Mouse (Mus musculus): ENCODE measurements around the gene Pink1. TPM values are rescaled to one million over a fixed set of nuclear protein-coding genes. Genes with fewer than 3 reads are reported as not detected.

Pink1 gene
- total RNA-seq, 1 experiment, result 13.4 TPM

DNA sequence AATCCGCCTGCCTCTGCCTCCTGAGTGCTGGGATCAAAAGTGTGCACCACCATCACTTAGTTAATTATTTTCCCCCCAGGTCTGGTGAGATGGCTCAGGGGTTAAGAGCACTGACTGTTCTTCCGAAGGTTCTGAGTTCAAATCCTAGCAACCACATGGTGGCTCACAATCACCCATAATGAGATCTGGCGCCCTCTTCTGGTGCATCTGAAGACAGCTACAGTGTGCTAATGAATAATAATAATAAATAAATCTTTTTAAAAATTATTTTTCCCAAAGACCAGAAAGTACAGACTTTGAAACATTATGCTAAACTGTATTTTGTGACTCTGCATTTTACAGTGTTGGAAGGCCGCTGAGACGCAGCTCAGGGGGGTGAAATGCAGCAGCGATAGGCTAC lies 9.5 kb upstream of the Pink1 start:
- Histone ChIP-seq H3K4me3 (ENCODE audit: insufficient read depth in 1 of 2, low read depth in 1 of 2, low read length in 2 of 2, poor library complexity in 1 of 2, severe bottlenecking in 1 of 2) (no peak overlapping the region), H3K4me1 (ENCODE audit: control insufficient read depth in 2 of 2, insufficient read depth in 2 of 2, low read length in 2 of 2, poor library complexity in 1 of 2) (peaks cover 0 to 2% of the 10 kb centered on the region in 2 experiments; a peak in 1 of 4 replicates), H3K9me3 (ENCODE audit: control insufficient read depth, insufficient read depth, low read depth, low read length) (no peaks in the 10 kb centered on the region), H3K36me3 (ENCODE audit: control insufficient read depth, insufficient read depth, low read length, poor library complexity, severe bottlenecking) (no peaks in the 10 kb centered on the region), H3K27ac (ENCODE audit: insufficient read depth, low read depth, low read length, poor library complexity, severe bottlenecking) (no peak overlapping the region), H3K9ac (ENCODE audit: insufficient read depth, low read depth, low read length, poor library complexity, severe bottlenecking) (no peak overlapping the region)
- in situ Hi-C loops (cut with MboI; ENCODE audit: low sequenced_read_pairs in 2 of 2, unreplicated experiment in 2 of 2), result no loop called here
- TF ChIP-seq HCFC1 (IDR thresholded peaks at IDR 0.05; ENCODE audit: borderline replicate concordance, insufficient read depth, low read length) (no peak), CHD2 (IDR thresholded peaks at IDR 0.05; ENCODE audit: low read depth, low read length) (no peak), ZC3H11A (IDR thresholded peaks at IDR 0.05; ENCODE audit: borderline replicate concordance, low read depth, low read length) (no peak), ZNF384 (IDR thresholded peaks at IDR 0.05; ENCODE audit: low read depth, low read length) (no peak), MAFK (IDR thresholded peaks at IDR 0.05; ENCODE audit: insufficient read depth, low read depth, low read length) (no peak)
- DNase-seq (ENCODE audit: low read depth, low spot score), result no peak

DNA sequence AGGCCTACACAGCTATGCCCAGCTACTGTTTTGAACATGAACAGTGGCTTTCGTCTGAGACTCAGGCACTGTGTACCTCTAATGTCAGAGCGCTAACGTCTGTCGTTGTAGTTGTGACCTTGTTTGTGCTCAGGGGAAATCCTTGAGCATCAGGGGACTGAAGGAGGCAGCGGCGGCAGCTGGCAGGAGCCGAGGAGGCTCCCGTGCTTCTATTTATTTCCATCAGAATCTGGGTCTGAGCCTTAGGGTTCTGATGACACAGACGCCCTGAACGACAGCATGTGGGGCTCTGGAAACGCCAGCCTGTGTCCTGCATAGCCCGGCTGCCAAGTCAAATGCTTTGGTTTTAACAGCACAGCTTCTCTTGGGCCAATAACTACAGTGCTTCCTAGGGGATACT lies 8.9 kb upstream of the Pink1 start:
- H3K36me3 ChIP-seq (ENCODE audit: control insufficient read depth, insufficient read depth, low read length, poor library complexity, severe bottlenecking), result no peaks in the 10 kb centered on the region
- H3K27ac ChIP-seq (ENCODE audit: insufficient read depth, low read depth, low read length, poor library complexity, severe bottlenecking), result no peak overlapping the region
- in situ Hi-C loops (cut with MboI; ENCODE audit: low sequenced_read_pairs in 2 of 2, unreplicated experiment in 2 of 2), result no loop called here
- no peak overlapping the region for H3K4me3 ChIP-seq (ENCODE audit: insufficient read depth in 1 of 2, low read depth in 1 of 2, low read length in 2 of 2, poor library complexity in 1 of 2, severe bottlenecking in 1 of 2)
- no peak overlapping the region for H3K9ac ChIP-seq (ENCODE audit: insufficient read depth, low read depth, low read length, poor library complexity, severe bottlenecking)
- no peaks in the 10 kb centered on the region for H3K9me3 ChIP-seq (ENCODE audit: control insufficient read depth, insufficient read depth, low read depth, low read length)
- H3K4me1 ChIP-seq (ENCODE audit: control insufficient read depth in 2 of 2, insufficient read depth in 2 of 2, low read length in 2 of 2, poor library complexity in 1 of 2), result peaks cover 0 to 2% of the 10 kb centered on the region in 2 experiments; a peak in 1 of 4 replicates
- DNase-seq (ENCODE audit: low read depth, low spot score), result no peak
- TF ChIP-seq ZNF384 (IDR thresholded peaks at IDR 0.05; ENCODE audit: low read depth, low read length) (no peak), ZC3H11A (IDR thresholded peaks at IDR 0.05; ENCODE audit: borderline replicate concordance, low read depth, low read length) (no peak), HCFC1 (IDR thresholded peaks at IDR 0.05; ENCODE audit: borderline replicate concordance, insufficient read depth, low read length) (no peak), MAFK (IDR thresholded peaks at IDR 0.05; ENCODE audit: insufficient read depth, low read depth, low read length) (no peak), CHD2 (IDR thresholded peaks at IDR 0.05; ENCODE audit: low read depth, low read length) (no peak)

- DNase-seq (ENCODE audit: low read depth, low spot score), result no peak
- Histone ChIP-seq H3K9me3 (ENCODE audit: control insufficient read depth, insufficient read depth, low read depth, low read length) (0 out of 2 replicates have a peak, but pooled peaks cover 2% of the 10 kb centered on the region), H3K9ac (ENCODE audit: insufficient read depth, low read depth, low read length, poor library complexity, severe bottlenecking) (no peak overlapping the region), H3K36me3 (ENCODE audit: control insufficient read depth, insufficient read depth, low read length, poor library complexity, severe bottlenecking) (no peaks in the 10 kb centered on the region; the same call in 1 of the 2 replicates), H3K4me3 (ENCODE audit: insufficient read depth in 1 of 2, low read depth in 1 of 2, low read length in 2 of 2, poor library complexity in 1 of 2, severe bottlenecking in 1 of 2) (no peak overlapping the region), H3K27ac (ENCODE audit: insufficient read depth, low read depth, low read length, poor library complexity, severe bottlenecking) (no peak overlapping the region), H3K4me1 (ENCODE audit: control insufficient read depth in 2 of 2, insufficient read depth in 2 of 2, low read length in 2 of 2, poor library complexity in 1 of 2) (peaks cover 0 to 2% of the 10 kb centered on the region in 2 experiments; a peak in 1 of 4 replicates)
- in situ Hi-C loops (cut with MboI; ENCODE audit: low sequenced_read_pairs in 2 of 2, unreplicated experiment in 2 of 2), result no loop called here
- no peak for TF ChIP-seq HCFC1 (IDR thresholded peaks at IDR 0.05; ENCODE audit: borderline replicate concordance, insufficient read depth, low read length)
- no peak for TF ChIP-seq ZNF384 (IDR thresholded peaks at IDR 0.05; ENCODE audit: low read depth, low read length)
- TF ChIP-seq ZC3H11A (IDR thresholded peaks at IDR 0.05; ENCODE audit: borderline replicate concordance, low read depth, low read length), result no peak
- no peak for TF ChIP-seq MAFK (IDR thresholded peaks at IDR 0.05; ENCODE audit: insufficient read depth, low read depth, low read length)
- TF ChIP-seq CHD2 (IDR thresholded peaks at IDR 0.05; ENCODE audit: low read depth, low read length), result no peak
These were observed 7.0 kb upstream of the Pink1 start for GRCm38 (mm10) chr4:138333135-138333534.

- Histone ChIP-seq H3K4me3 (ENCODE audit: insufficient read depth in 1 of 2, low read depth in 1 of 2, low read length in 2 of 2, poor library complexity in 1 of 2, severe bottlenecking in 1 of 2) (no peak overlapping the region), H3K9ac (ENCODE audit: insufficient read depth, low read depth, low read length, poor library complexity, severe bottlenecking) (no peak overlapping the region), H3K9me3 (ENCODE audit: control insufficient read depth, insufficient read depth, low read depth, low read length) (0 out of 2 replicates have a peak, but pooled peaks cover 2% of the 10 kb centered on the region), H3K27ac (ENCODE audit: insufficient read depth, low read depth, low read length, poor library complexity, severe bottlenecking) (no peak overlapping the region), H3K4me1 (ENCODE audit: control insufficient read depth in 2 of 2, insufficient read depth in 2 of 2, low read length in 2 of 2, poor library complexity in 1 of 2) (peaks cover 0 to 2% of the 10 kb centered on the region in 2 experiments; a peak in 1 of 4 replicates), H3K36me3 (ENCODE audit: control insufficient read depth, insufficient read depth, low read length, poor library complexity, severe bottlenecking) (no peaks in the 10 kb centered on the region; the same call in 1 of the 2 replicates)
- no peak for TF ChIP-seq CHD2 (IDR thresholded peaks at IDR 0.05; ENCODE audit: low read depth, low read length)
- TF ChIP-seq ZC3H11A (IDR thresholded peaks at IDR 0.05; ENCODE audit: borderline replicate concordance, low read depth, low read length), result no peak
- TF ChIP-seq MAFK (IDR thresholded peaks at IDR 0.05; ENCODE audit: insufficient read depth, low read depth, low read length), result no peak
- in situ Hi-C loops (cut with MboI; ENCODE audit: low sequenced_read_pairs in 2 of 2, unreplicated experiment in 2 of 2), result no loop called here
- no peak for DNase-seq (ENCODE audit: low read depth, low spot score)
These were observed 5.5 kb upstream of the Pink1 start for GRCm38 (mm10) chr4:138331647-138332046.

DNA sequence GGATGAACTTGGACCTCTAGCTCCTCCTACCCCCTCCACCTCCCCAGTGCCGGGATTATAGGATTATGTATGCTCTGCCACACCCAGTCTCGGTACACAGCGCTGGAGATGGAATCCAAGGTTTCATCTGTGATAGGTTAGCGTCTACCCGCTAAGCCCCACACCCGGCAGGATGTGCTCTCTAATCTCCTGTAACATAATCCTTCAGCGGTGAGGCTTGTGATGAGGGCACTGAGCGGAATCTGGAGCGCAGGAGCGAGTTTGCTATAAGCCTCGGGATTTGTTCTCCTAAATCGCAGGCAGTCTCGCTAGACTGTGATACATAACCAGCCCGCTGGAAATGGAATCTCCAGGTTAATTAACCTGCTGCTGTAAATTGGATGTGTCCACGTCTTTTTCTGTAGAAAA lies 4.2 kb upstream of the Pink1 start:
- Histone ChIP-seq H3K9ac (ENCODE audit: insufficient read depth, low read depth, low read length, poor library complexity, severe bottlenecking) (no peak overlapping the region), H3K9me3 (ENCODE audit: control insufficient read depth, insufficient read depth, low read depth, low read length) (0 out of 2 replicates have a peak, but pooled peaks cover 2% of the 10 kb centered on the region), H3K4me3 (ENCODE audit: insufficient read depth in 1 of 2, low read depth in 1 of 2, low read length in 2 of 2, poor library complexity in 1 of 2, severe bottlenecking in 1 of 2) (no peak overlapping the region), H3K4me1 (ENCODE audit: control insufficient read depth in 2 of 2, insufficient read depth in 2 of 2, low read length in 2 of 2, poor library complexity in 1 of 2) (peaks cover under 1 to 2% of the 10 kb centered on the region in 2 experiments; a peak in 3 of 4 replicates), H3K27ac (ENCODE audit: insufficient read depth, low read depth, low read length, poor library complexity, severe bottlenecking) (no peak overlapping the region), H3K36me3 (ENCODE audit: control insufficient read depth, insufficient read depth, low read length, poor library complexity, severe bottlenecking) (no peaks in the 10 kb centered on the region; the same call in 1 of the 2 replicates)
- TF ChIP-seq MAFK (IDR thresholded peaks at IDR 0.05; ENCODE audit: insufficient read depth, low read depth, low read length) (no peak), ZC3H11A (IDR thresholded peaks at IDR 0.05; ENCODE audit: borderline replicate concordance, low read depth, low read length) (no peak), CHD2 (IDR thresholded peaks at IDR 0.05; ENCODE audit: low read depth, low read length) (no peak), HCFC1 (IDR thresholded peaks at IDR 0.05; ENCODE audit: borderline replicate concordance, insufficient read depth, low read length) (no peak), ZNF384 (IDR thresholded peaks at IDR 0.05; ENCODE audit: low read depth, low read length) (no peak)
- in situ Hi-C loops (cut with MboI; ENCODE audit: low sequenced_read_pairs in 2 of 2, unreplicated experiment in 2 of 2), result no loop called here
- no peak for DNase-seq (ENCODE audit: low read depth, low spot score)

All from ES-E14 (cell line).